In the genomic region with DNA sequence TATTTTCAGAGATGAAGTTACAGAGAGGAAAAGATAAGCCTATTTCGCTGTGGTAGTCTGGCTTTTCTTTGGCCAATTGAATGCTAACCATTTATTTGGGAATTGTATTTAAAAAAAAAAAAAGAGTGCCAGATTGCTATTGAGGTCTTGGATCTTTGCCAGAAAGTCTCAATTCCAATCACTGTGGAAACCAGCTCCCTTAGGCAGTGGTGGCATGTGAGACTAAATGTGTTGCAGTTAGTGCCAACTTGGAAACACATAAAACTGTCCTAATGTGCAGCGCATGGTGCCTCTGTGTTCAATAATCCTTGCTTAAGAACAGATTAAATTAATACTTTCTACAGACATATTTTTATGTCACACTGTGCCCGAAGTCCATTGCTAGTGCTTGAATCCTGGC, we compare ENCODE assay signal across 20 mouse cellular contexts. TPM values are rescaled to one million over a fixed set of nuclear protein-coding genes. Genes with fewer than 3 reads are reported as not detected.
DNase-seq lines count a peak whose midpoint lies in the region; ATAC-seq and TF ChIP-seq lines count a peak whose summit lies in the region.
"Had no signal": no experiment of that assay in that cellular context is flagged by ENCODE, and none has a peak within 500 bp of the region (broad histone marks: within the 10 kb centered on the region; RNA-seq: fewer than 3 reads in every experiment).

No protein-coding gene starts in this region.

- intact Hi-C loops in left cerebral cortex, postnatal 4 days (cut with DNase I), result no loop called here
- intact Hi-C loops in left cerebral cortex, adult 2 months (cut with DNase I), result no loop called here

- H3K4me3 ChIP-seq in forebrain, embryonic 15.5 days, result no peak overlapping the region
- H3K4me3 ChIP-seq in forebrain, embryonic 12.5 days (replicated peaks), result no peak overlapping the region
- H3K4me3 ChIP-seq in left cerebral cortex, adult 2 months, result no peak overlapping the region
- no peak overlapping the region for H3K4me3 ChIP-seq in hindbrain, postnatal 0 days (ENCODE audit: low read length)
- H3K4me3 ChIP-seq: erythroblast, embryonic 14.5 days; liver, embryonic 15.5 days; midbrain, embryonic 13.5 days had no signal

- TF ChIP-seq CTCF in left cerebral cortex, adult 2 months (IDR thresholded peaks at IDR 0.05), result no peak
- no peak for TF ChIP-seq CTCF in hindbrain, postnatal 0 days (IDR thresholded peaks at IDR 0.05; ENCODE audit: low read depth)

- WGBS in forebrain, embryonic 15.5 days, result 47% methylated on average over 3 of the region's 3 CpGs
- WGBS in forebrain, embryonic 12.5 days, result 77% methylated on average over 3 of the region's 3 CpGs
- 52% methylated on average over 3 of the region's 3 CpGs for WGBS in hindbrain, postnatal 0 days

- peak; percentile 7 for DNase-seq in left cerebral cortex, postnatal 4 days
- DNase-seq in left cerebral cortex, adult 2 months (ENCODE audit: extremely low spot score in 1 of 2, low spot score in 2 of 2), result no peak
- peak; percentile 14 for DNase-seq in brain, embryonic 18.5 days (ENCODE audit: low read depth, low spot score)
- DNase-seq in hindbrain, postnatal 0 days (ENCODE audit: low spot score), result peak; percentile 69
- DNase-seq: adrenal gland, postnatal 14 days; embryo, embryonic 11 days; gastrocnemius, postnatal 10 days; heart, postnatal 14 days; lung, postnatal 36 days; right cerebral cortex, postnatal 14 days had no signal

- H3K9me3 ChIP-seq in forebrain, embryonic 15.5 days, result no peaks in the 10 kb centered on the region
- no peaks in the 10 kb centered on the region for H3K9me3 ChIP-seq in forebrain, embryonic 12.5 days
- no peaks in the 10 kb centered on the region for H3K9me3 ChIP-seq in hindbrain, postnatal 0 days (ENCODE audit: low read length)
- H3K9me3 ChIP-seq: liver, embryonic 15.5 days; midbrain, embryonic 13.5 days had no signal

- no peak overlapping the region for H3K27ac ChIP-seq in forebrain, embryonic 15.5 days (replicated peaks)
- H3K27ac ChIP-seq in forebrain, embryonic 12.5 days, result no peak overlapping the region
- H3K27ac ChIP-seq in left cerebral cortex, adult 2 months, result no peak overlapping the region
- no peak overlapping the region for H3K27ac ChIP-seq in hindbrain, postnatal 0 days
- H3K27ac ChIP-seq: liver, embryonic 15.5 days; midbrain, embryonic 13.5 days had no signal

- no peaks in the 10 kb centered on the region for H3K36me3 ChIP-seq in forebrain, embryonic 15.5 days
- H3K36me3 ChIP-seq in forebrain, embryonic 12.5 days (replicated peaks), result no peaks in the 10 kb centered on the region
- no peaks in the 10 kb centered on the region for H3K36me3 ChIP-seq in hindbrain, postnatal 0 days (ENCODE audit: insufficient read depth, low read length)
- H3K36me3 ChIP-seq: liver, embryonic 15.5 days; midbrain, embryonic 13.5 days had no signal

- H3K27me3 ChIP-seq in forebrain, embryonic 15.5 days, result no peaks in the 10 kb centered on the region
- H3K27me3 ChIP-seq in forebrain, embryonic 12.5 days, result no peaks in the 10 kb centered on the region
- H3K27me3 ChIP-seq in hindbrain, postnatal 0 days (ENCODE audit: insufficient read depth, low read length), result no peaks in the 10 kb centered on the region
- H3K27me3 ChIP-seq: liver, embryonic 15.5 days; midbrain, embryonic 13.5 days had no signal

- no peak overlapping the region for H3K9ac ChIP-seq in forebrain, embryonic 15.5 days (replicated peaks)
- no peak overlapping the region for H3K9ac ChIP-seq in forebrain, embryonic 12.5 days
- no peak overlapping the region for H3K9ac ChIP-seq in hindbrain, postnatal 0 days (replicated peaks; ENCODE audit: low read length)
- H3K9ac ChIP-seq: liver, embryonic 15.5 days; midbrain, embryonic 13.5 days had no signal

- no peak overlapping the region for H3K4me2 ChIP-seq in forebrain, embryonic 15.5 days (replicated peaks)
- H3K4me2 ChIP-seq in forebrain, embryonic 12.5 days, result no peak overlapping the region
- H3K4me2 ChIP-seq in hindbrain, postnatal 0 days (ENCODE audit: low read depth, low read length), result no peak overlapping the region
- H3K4me2 ChIP-seq: liver, embryonic 15.5 days; midbrain, embryonic 13.5 days had no signal

- H3K4me1 ChIP-seq in forebrain, embryonic 15.5 days, result no peaks in the 10 kb centered on the region
- no peaks in the 10 kb centered on the region for H3K4me1 ChIP-seq in forebrain, embryonic 12.5 days
- no peaks in the 10 kb centered on the region for H3K4me1 ChIP-seq in hindbrain, postnatal 0 days (ENCODE audit: insufficient read depth, low read length)
- H3K4me1 ChIP-seq: liver, embryonic 15.5 days; midbrain, embryonic 13.5 days had no signal

- ATAC-seq in forebrain, embryonic 15.5 days (replicated peaks), result peak; percentile 89
- ATAC-seq in forebrain, embryonic 12.5 days (ENCODE audit: low FRiP score), result no peak; the same call in 1 of the 2 replicates
- peak; percentile 71; the same call in 1 of the 2 replicates for ATAC-seq in hindbrain, postnatal 0 days
- no peak for ATAC-seq in activated CD4-positive, CD25-positive, alpha-beta regulatory T cell, adult 4 months
- ATAC-seq: intestine, embryonic 16.5 days; midbrain, embryonic 13.5 days had no signal

RNA-seq across cellular contexts. Expression of a gene that starts 50.1 kb away (rescaled TPM):
- not detected in 2 replicates for polyA plus RNA-seq in forebrain, embryonic 15.5 days (2015; fragmentation: Nextera tagmentation; extraction: Ambion mirVana)
- polyA plus RNA-seq in forebrain, embryonic 12.5 days (2016; fragmentation: Nextera tagmentation; extraction: Ambion mirVana), result not detected in 2 replicates
- total RNA-seq in left cerebral cortex, postnatal 4 days (2021), result not detected
- not detected for total RNA-seq in left cerebral cortex, adult 2 months (2021)
- total RNA-seq in hindbrain, postnatal 0 days (2014; rRNA removed), result not detected in 2 replicates
- not detected in 2 replicates for polyA plus RNA-seq in hindbrain, postnatal 0 days (2015; fragmentation: Nextera tagmentation; extraction: Ambion mirVana)
- polyA plus RNA-seq in activated CD4-positive, CD25-positive, alpha-beta regulatory T cell, adult 4 months (2017; shearing (Covaris generic)), result not detected
- total RNA-seq: adrenal gland, postnatal 14 days; gastrocnemius, postnatal 10 days; heart, postnatal 14 days; left cerebral cortex, postnatal 25 days; MEL had no signal
- polyA plus RNA-seq: erythroblast, embryonic 14.5 days; intestine, embryonic 16.5 days; large intestine, adult 2 months; liver, embryonic 15.5 days; midbrain, embryonic 13.5 days had no signal

Comparison
In these comparisons a context has a peak if more than half of its experiments do, and no peak if none do; other contexts are left out.
1. ATAC-seq: peak in forebrain, embryonic 15.5 days (single experiment) and hindbrain, postnatal 0 days (single experiment); none in forebrain, embryonic 12.5 days (single experiment) and activated CD4-positive, CD25-positive, alpha-beta regulatory T cell, adult 4 months (single experiment).
2. DNase-seq: peak in left cerebral cortex, postnatal 4 days (single experiment), brain, embryonic 18.5 days (single experiment) and hindbrain, postnatal 0 days (single experiment); none in left cerebral cortex, adult 2 months (0 of 2).